In the genomic region with DNA sequence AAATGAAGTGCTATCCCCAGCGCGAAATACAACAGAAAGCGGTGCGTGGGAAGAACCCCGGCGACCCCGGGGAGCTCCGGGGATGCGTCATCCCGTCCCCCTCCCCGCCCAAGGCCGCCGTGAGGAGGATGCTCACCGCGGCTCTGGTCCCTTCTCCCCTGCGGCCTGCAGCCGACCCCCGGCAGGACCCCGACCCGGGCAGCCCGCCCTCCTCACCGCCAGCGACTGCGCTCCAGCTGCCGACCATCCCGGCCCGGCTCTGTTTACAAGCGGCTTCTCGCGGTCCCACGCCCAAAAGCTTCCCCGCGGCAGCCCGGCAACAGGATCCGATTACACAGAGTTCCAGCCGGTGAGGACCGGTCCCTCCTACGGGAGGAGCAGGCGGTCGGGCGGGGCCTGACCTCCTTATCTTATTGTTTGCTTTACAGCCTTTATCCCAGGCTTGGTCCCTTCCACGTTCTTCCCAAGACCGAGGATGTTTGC, we compare ENCODE assay signal across 8 mouse cellular contexts. TPM values are rescaled to one million over a fixed set of nuclear protein-coding genes. Genes with fewer than 3 reads are reported as not detected.
DNase-seq lines count a peak whose midpoint lies in the region; ATAC-seq lines count a peak whose summit lies in the region.

A gene (minus strand): TSS at position 346 of the 483 bp plus-strand sequence.

- H3K4me2 ChIP-seq in hindbrain, embryonic 16.5 days (ENCODE audit: low read length) = peak within 1 kb of the TSS; percentile 76

- H3K27ac ChIP-seq in hindbrain, embryonic 16.5 days (ENCODE audit: low read depth, low read length) = peak within 1 kb of the TSS; percentile 85

- 0% methylated on average over 41 of the region's 43 CpGs for WGBS in hindbrain, embryonic 16.5 days

- DNase-seq in WW6 (ENCODE audit: low read depth, low spot score) = peak; percentile 54
- peak; percentile 74 to 88 for DNase-seq in cerebellum, postnatal 4 days (ENCODE audit: low spot score in 2 of 2)
- DNase-seq in gastrocnemius, adult 18-20 months (ENCODE audit: low spot score) = peak; percentile 87
- DNase-seq in left cerebral cortex, adult 11 months (ENCODE audit: low spot score) = peak; percentile 66
- peak; percentile 86 for DNase-seq in lung, postnatal 36 days
- DNase-seq in retina, embryonic 14.5 days (ENCODE audit: low spot score) = peak; percentile 90
- peak; percentile 66 to 67 for DNase-seq in thymus, postnatal 36 days

- peak within 1 kb of the TSS; percentile 80 for H3K4me3 ChIP-seq in hindbrain, embryonic 16.5 days (ENCODE audit: low read length)

- peak within 1 kb of the TSS; percentile 92 for H3K9ac ChIP-seq in hindbrain, embryonic 16.5 days (ENCODE audit: low read depth, low read length)

- no peaks in the 10 kb centered on the region for H3K36me3 ChIP-seq in hindbrain, embryonic 16.5 days (ENCODE audit: control insufficient read depth, insufficient read depth, low read length)

- no peaks in the 10 kb centered on the region for H3K27me3 ChIP-seq in hindbrain, embryonic 16.5 days (replicated peaks; ENCODE audit: control insufficient read depth, insufficient read depth, low read length)

- peaks cover 4% of the 10 kb centered on the region; the same call in 1 of the 2 replicates for H3K4me1 ChIP-seq in hindbrain, embryonic 16.5 days (ENCODE audit: control insufficient read depth, insufficient read depth, low read depth, low read length)

- peak; percentile 95 for ATAC-seq in hindbrain, embryonic 16.5 days

- 0 out of 2 replicates have a peak, but pooled peaks cover 3% of the 10 kb centered on the region for H3K9me3 ChIP-seq in hindbrain, embryonic 16.5 days (ENCODE audit: control insufficient read depth, low read length)

RNA-seq across cellular contexts. Expression of the gene that starts here (rescaled TPM):
- total RNA-seq in gastrocnemius, adult 18-20 months (2021) = 1 to 10 TPM; 8.5 to 9.3 TPM
- polyA plus RNA-seq in hindbrain, embryonic 16.5 days (2015; fragmentation: Nextera tagmentation; extraction: Ambion mirVana) = 8.7 and 9.4 TPM in 2 replicates

Comparison
In these comparisons a context has a peak if more than half of its experiments do, and no peak if none do; other contexts are left out.
1. Peak in every context shown above with its lines: DNase-seq, ATAC-seq, H3K4me3 ChIP-seq and H3K27ac ChIP-seq.